Mouse (Mus musculus): Measurements from ENCODE around the gene Tuba1b. TPM values are rescaled to one million over a fixed set of nuclear protein-coding genes. Genes with fewer than 3 reads are reported as not detected.
A peak's percentile ranks its signal among the peaks of the same experiment; 100 is the strongest.
"Not testable (repeated sequence)": the region's sequence is repeated elsewhere in the genome, so short reads cannot be mapped to it uniquely, and the experiment has no call there.

The Tuba1b gene
- polyA plus RNA-seq, 1 experiment from 2014 or later = 903 TPM

DNA sequence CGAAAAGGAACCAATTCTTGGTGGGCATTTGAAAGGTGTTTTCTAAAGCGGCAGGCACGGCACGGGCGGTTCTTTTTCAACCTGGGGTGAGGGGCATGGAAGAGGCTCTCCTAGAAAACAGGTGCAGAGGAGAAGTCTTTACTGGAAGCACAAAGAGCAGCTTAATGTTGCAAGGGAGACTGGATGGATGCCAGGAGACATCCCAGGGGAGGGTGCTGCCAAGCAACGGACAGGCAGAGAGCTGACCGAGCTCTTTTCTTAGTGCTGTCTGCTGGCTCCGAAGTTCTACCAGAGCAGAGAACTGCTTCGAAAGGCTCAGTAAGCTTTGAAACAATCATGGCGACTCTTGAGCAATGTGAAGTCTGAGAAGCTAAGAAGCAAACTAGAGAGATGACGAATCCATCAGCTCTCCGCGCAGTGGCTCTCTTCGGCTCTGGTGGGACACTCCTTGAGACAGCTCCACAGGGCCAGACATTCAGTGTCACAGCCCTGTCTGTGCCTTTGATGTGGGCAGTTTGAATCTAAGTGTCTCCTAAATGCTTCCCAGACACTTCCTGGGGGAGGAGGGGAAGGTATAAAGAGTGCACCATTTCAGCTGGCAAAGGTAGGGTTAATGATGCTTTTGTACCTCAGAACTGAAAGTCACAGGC is 43.5 kb upstream of the Tuba1b start:
- TF ChIP-seq CTCF (IDR thresholded peaks at IDR 0.05; ENCODE audit: low read depth) = no peak
- 52% methylated on average over 14 of the region's 14 CpGs for WGBS
- Histone ChIP-seq H3K9ac (ENCODE audit: low read depth, low read length) (0 out of 2 replicates have a peak overlapping the region, but pooled peaks have one; percentile 8), H3K9me3 (replicated peaks; ENCODE audit: low read length) (no peaks in the 10 kb centered on the region), H3K4me3 (replicated peaks; ENCODE audit: low read depth, low read length) (no peak overlapping the region), H3K4me2 (ENCODE audit: low read length) (peak overlapping the region; percentile 15; the same call in 1 of the 2 replicates), H3K27me3 (ENCODE audit: insufficient read depth, low read length) (no peaks in the 10 kb centered on the region), H3K4me1 (replicated peaks; ENCODE audit: insufficient read depth, low read length) (peaks cover 15% of the 10 kb centered on the region), H3K36me3 (ENCODE audit: insufficient read depth, low read length) (no peaks in the 10 kb centered on the region), H3K27ac (peak overlapping the region; percentile 63)
- DNase-seq (ENCODE audit: low spot score) (peak; percentile 70), ATAC-seq (replicated peaks; ENCODE audit: low FRiP score, low read depth) (peak; percentile 56; the same call in 1 of the 2 replicates)

DNA sequence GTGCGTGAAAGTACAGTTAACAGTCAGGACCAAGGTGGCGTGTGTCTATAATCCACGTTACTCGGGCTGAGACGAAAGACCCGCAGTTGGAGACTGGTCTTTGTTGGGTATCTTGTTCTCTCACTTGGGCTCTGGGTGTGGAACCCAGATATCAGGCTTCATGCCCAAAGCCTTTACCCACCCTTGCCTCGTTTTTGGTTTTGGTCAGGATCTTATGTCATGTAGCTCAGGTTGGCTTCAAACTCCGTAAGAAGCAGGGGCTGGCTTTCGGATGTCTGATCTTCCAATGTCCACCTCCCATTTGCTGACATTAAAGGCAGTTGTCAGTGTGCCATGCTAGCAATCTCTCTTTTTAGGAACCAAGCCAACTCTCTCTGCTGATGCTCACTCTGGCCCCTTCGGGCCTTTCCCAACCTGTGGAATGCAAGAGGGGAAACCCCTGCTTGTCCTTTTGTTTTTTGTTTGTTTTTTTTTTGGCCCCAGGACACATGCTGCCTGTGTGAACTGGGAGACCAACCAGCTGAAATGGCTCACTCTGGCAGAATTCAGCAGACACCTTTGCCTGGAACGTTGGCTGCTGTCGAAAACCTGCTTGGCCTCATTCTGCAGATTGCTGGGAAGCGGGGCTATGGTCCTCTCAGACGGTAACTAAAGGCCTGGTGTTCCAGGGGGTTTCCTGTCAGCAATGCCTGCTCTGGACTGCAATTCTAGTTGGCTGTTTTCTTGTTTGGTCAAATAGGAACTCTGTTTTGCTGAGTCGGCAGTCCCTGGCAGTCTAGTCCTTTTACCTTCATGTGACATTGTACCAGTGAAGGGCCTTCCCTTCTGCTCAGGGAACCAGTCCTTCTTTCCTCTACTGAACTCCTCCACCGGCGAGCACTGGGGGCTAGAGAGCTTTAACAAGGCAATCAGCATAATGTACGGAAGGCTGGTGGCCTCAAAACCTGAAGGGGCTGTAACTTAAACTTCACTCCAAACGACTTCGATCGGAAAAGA is 42.7 kb upstream of the Tuba1b start:
- Histone ChIP-seq H3K9me3 (replicated peaks; ENCODE audit: low read length) (no peaks in the 10 kb centered on the region), H3K9ac (ENCODE audit: low read depth, low read length) (no peak overlapping the region), H3K27ac (peak overlapping the region; percentile 63), H3K27me3 (ENCODE audit: insufficient read depth, low read length) (no peaks in the 10 kb centered on the region), H3K4me1 (replicated peaks; ENCODE audit: insufficient read depth, low read length) (peaks cover 15% of the 10 kb centered on the region), H3K4me3 (replicated peaks; ENCODE audit: low read depth, low read length) (no peak overlapping the region), H3K36me3 (ENCODE audit: insufficient read depth, low read length) (no peaks in the 10 kb centered on the region), H3K4me2 (ENCODE audit: low read length) (no peak overlapping the region; the same call in 1 of the 2 replicates)
- 59% methylated on average over 21 of the region's 21 CpGs for WGBS
- no peak for DNase-seq (ENCODE audit: low spot score)
- no peak for ATAC-seq (replicated peaks; ENCODE audit: low FRiP score, low read depth)
- no peak for TF ChIP-seq CTCF (IDR thresholded peaks at IDR 0.05; ENCODE audit: low read depth)

DNA sequence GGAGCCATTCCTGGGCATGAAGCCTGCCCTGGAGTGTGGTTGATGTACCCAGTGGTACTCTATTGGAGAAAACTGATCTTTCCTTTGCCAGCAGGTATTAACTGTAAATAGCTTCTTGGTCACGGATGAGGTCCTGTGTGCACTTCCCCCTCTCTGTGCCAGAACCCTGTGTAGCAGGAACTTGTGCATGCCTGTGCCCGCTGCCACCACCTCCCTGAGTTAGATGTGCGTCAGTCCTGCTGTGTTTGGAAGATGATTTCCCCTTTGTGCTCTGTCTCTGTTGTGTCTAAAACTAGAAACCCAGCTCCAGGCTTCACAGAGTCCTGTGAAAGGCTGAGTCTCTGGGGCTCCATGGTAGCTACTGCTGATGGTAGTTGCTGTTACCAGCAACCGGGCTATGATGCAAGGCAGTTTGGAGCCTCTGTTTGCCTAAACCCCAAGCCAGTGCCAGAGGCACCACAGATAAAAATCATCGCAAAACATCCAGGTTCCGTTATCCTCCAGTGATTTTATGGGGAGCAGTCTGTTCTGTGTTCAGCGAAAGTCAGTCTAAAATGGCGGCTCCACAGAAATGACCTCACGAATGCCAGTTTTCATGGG is 38.8 kb upstream of the Tuba1b start:
- Histone ChIP-seq H3K27me3 (ENCODE audit: insufficient read depth, low read length) (no peaks in the 10 kb centered on the region), H3K4me1 (replicated peaks; ENCODE audit: insufficient read depth, low read length) (peaks cover 26% of the 10 kb centered on the region), H3K27ac (peak overlapping the region; percentile 82), H3K9me3 (replicated peaks; ENCODE audit: low read length) (no peaks in the 10 kb centered on the region), H3K9ac (ENCODE audit: low read depth, low read length) (no peak overlapping the region), H3K4me2 (ENCODE audit: low read length) (peak overlapping the region; percentile 32; the same call in 1 of the 2 replicates), H3K4me3 (replicated peaks; ENCODE audit: low read depth, low read length) (no peak overlapping the region), H3K36me3 (ENCODE audit: insufficient read depth, low read length) (no peaks in the 10 kb centered on the region)
- DNase-seq (ENCODE audit: low spot score) (no peak), ATAC-seq (replicated peaks; ENCODE audit: low FRiP score, low read depth) (peak; percentile 42; the same call in 1 of the 2 replicates)
- no peak for TF ChIP-seq CTCF (IDR thresholded peaks at IDR 0.05; ENCODE audit: low read depth)
- WGBS = 57% methylated on average over 9 of the region's 9 CpGs

DNA sequence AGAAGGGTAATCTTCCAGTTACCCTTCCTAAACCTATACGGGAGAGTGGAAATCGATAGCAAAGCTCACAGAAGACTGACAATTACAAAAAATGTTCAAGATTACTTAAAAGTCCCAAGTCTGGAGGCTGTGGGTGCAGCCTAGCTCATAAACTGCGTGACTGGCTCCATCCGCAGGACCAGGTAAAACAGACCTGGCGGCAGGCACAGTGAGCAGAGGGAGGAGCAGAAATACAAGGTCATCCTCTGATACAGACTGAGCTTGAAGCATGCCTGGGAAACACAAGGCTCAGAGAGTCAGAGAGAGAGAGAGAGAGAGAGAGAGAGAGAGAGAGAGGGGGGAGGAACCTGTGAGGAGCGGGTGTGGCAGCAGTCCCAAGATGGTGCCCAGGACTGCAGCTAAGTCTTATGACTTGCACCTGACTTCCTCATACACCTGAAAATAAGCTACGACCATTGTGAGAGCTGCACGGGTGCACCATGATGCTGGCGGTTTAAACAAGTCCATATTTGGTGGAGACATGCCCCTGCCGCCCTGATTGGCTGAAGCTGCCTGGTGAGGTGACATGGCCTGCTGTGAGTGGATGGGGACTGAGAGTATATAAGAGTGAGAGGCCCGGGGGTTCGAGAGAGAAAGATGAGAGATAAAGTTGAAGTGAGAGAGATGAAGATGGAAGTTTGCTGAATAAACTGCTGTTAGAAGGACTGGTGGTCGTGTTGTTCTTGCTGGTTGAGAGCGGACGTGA is 37.4 kb upstream of the Tuba1b start:
- not testable (repeated sequence) for H3K4me2 ChIP-seq (ENCODE audit: low read length); H3K4me3 ChIP-seq (replicated peaks; ENCODE audit: low read depth, low read length); H3K36me3 ChIP-seq (ENCODE audit: insufficient read depth, low read length); H3K9me3 ChIP-seq (replicated peaks; ENCODE audit: low read length); H3K27ac ChIP-seq; H3K9ac ChIP-seq (ENCODE audit: low read depth, low read length); DNase-seq (ENCODE audit: low spot score); H3K27me3 ChIP-seq (ENCODE audit: insufficient read depth, low read length); ATAC-seq (replicated peaks; ENCODE audit: low FRiP score, low read depth)
- WGBS = 77% methylated on average over 15 of the region's 15 CpGs
- peaks cover 15% of the 10 kb centered on the region for H3K4me1 ChIP-seq (replicated peaks; ENCODE audit: insufficient read depth, low read length)

DNA sequence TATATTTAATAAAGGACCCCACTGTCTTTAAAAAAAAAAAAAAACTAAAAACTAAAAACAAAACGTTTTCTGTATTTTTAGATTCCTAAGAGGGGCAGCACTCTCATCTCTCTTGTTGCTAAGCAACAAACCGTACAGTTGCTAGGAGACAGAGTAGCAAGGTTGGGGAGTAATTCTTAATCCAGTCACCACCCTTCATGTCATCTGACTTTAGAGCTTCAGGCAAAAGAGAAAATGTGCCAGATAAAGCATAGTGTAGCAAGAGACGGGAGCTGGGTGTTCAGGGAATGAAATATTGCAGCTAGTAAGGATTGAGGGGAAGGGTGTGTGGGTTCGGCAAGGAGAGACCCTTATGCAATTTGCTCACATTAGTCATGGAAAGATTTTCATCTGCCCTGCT is 36.7 kb upstream of the Tuba1b start:
- Histone ChIP-seq H3K4me1 (replicated peaks; ENCODE audit: insufficient read depth, low read length) (peaks cover 15% of the 10 kb centered on the region), H3K9ac (ENCODE audit: low read depth, low read length) (no peak overlapping the region), H3K4me3 (replicated peaks; ENCODE audit: low read depth, low read length) (no peak overlapping the region), H3K4me2 (ENCODE audit: low read length) (no peak overlapping the region), H3K27me3 (ENCODE audit: insufficient read depth, low read length) (no peaks in the 10 kb centered on the region), H3K27ac (no peak overlapping the region), H3K9me3 (replicated peaks; ENCODE audit: low read length) (no peaks in the 10 kb centered on the region), H3K36me3 (ENCODE audit: insufficient read depth, low read length) (no peaks in the 10 kb centered on the region)
- DNase-seq (ENCODE audit: low spot score) (no peak), ATAC-seq (replicated peaks; ENCODE audit: low FRiP score, low read depth) (no peak)
- 31% methylated on average over 4 of the region's 4 CpGs for WGBS
- no peak for TF ChIP-seq CTCF (IDR thresholded peaks at IDR 0.05; ENCODE audit: low read depth)

Measured in kidney, postnatal 0 days (tissue).